Mouse (Mus musculus): ENCODE results near the gene Chtop.
A peak's percentile ranks its signal among the peaks of the same experiment; 100 is the strongest.

Gene Chtop

DNA sequence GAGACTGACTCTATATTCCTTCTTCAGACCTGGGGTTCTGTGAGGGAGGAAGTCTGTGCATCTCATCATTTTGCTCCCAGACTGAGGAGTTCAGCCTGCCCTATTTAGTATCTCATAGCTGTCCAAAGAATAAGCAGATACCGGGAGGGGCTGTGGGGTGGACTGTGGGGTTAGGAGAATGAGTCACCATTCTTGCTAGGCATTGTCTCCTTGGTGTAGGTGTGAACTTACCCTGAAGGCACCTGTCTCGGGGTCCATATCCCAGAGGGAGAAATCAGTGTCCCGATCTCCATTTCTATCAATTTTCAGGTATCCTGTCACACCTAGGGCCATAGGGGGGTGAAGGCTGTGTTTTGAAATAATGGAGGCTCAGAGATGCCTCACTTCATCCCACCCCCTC lies 47.4 kb downstream of the Chtop start:
- DNase-seq = no peak

DNA sequence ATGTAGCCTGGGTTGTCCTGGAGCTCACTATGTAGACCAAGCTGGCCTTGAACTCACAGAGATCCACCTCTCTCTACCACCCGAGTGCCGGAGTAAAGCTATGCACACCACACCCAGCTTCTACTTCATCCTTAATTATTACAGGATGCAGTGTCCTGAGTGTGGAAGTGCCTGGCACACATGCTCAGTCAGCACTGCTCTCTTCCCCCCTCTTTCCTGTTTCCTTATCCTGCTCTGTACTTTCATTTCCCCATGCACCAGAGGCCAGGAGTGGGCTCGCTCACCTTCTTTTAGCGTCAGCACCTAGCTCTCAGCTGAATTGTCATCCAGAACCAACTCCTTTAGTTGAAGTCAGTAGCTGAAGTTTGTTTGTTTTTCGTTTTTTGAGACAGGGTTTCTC lies 49.0 kb downstream of the Chtop start:
- DNase-seq = no peak

DNA sequence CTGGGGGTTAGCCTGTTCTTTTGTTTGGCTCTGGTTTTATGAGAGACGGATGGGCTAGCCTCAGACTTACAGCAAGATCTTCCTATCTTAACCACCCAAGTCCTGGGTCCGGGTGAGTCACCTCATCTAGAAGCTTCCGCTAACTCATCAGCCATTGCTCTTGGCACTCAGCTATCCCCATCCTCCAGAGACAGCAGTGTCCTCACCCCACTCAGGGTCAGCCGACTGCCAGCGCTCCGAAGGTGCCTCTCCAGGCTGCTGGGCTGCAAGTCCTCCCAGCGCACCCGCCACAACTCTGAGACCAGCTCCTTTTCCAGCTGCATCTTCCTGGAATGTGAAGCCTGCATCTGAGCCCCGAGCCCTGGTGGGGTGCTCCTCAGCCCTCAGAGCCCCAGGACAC lies 49.6 kb downstream of the Chtop start:
- DNase-seq = no peak

DNA sequence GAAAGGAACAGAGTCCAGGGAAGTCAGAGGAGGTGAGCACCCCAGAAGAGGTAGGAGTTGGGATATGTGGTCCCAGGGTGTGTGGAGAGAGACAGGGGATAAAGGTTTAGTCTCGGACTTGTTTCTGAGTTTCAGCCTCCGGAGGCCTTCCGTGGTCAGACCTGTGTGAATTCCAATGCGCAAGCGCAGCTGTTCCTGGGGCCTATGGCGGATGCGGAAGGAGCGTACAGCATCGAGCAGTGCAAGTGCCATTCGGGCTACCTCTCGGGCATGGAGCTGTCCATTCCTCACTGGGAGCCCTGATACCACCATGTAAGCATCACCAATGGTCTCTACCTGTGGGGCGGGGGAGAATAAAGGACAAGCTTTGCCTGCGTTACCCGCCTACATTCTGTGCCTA lies 54.4 kb downstream of the Chtop start:
- no peak for DNase-seq

DNA sequence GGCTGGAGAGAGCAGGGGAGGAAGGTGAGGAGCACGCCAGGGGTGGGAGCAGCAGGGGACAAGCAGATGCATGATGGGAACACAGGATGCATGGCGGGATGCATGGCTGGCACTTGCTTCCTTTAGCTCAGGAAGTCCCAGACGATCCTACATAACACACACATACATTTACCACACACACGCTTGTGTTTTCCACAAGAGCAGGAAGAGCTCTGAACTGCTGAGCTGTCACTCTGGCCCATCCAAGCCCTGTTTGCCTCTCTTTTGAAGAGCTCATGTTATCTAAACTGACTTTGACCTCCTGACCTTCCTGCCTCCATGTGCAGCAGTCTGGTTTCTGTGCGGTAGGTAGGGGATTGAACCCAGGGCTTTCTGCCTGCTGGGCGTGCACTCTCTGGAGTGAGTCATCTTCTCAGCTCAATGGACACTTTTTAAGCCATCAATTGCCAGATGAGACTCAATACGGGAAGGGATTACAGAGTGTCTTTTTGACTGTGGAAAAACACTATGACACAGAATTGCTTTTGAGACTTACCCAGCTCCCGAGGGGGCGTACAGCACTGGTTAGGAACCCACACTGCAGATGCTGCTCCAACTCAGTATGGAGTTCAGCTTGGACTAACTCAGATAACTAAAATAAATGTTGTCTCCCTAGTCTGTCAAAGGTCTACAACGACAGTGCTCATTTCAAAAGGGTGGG lies 57.8 kb downstream of the Chtop start:
- peak; percentile 33 for DNase-seq

DNA sequence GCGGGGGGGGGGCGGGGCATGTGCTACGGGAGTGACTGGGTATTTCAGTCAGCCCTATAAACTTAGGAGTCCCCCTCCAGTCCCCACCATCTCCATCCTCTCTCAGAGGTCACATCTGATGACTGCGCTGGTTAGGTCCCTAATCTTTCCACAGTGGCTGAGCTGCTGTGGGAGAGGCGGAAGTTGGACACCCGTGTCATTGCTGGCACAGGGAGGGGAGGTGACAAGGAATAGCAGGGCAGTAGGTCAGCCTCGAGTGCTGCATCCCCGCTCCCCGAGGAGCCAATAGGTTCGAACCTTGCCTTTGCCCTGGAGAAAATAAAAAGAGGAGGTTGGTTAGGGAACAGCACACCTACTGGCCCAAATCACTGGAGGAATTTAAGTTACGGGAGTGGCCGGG lies 58.4 kb downstream of the Chtop start:
- DNase-seq = no peak

Measured in embryo, embryonic 11 days (tissue).